Mouse (Mus musculus): ENCODE measurements around the gene Mphosph8.

Mphosph8 gene

GRCm38 (mm10) chr14:56667969-56668802 is at the start of gene Mphosph8:
TSS of gene Mphosph8 (plus strand) at chr14:56668248.
- peak; percentile 99 for DNase-seq (ENCODE audit: low spot score in 2 of 2)

GRCm38 (mm10) chr14:56620425-56620824 is 47.6 kb upstream of the Mphosph8 start:
- DNase-seq (ENCODE audit: low spot score in 2 of 2) = no peak

- no peak for DNase-seq (ENCODE audit: low spot score in 2 of 2)
Observed at GRCm38 (mm10) chr14:56626202-56626601, 41.8 kb upstream of the Mphosph8 start.

- no peak for DNase-seq (ENCODE audit: low spot score in 2 of 2)
Observed at GRCm38 (mm10) chr14:56628336-56628735, 39.7 kb upstream of the Mphosph8 start.

GRCm38 (mm10) chr14:56631109-56631508 is 36.9 kb upstream of the Mphosph8 start:
- no peak for DNase-seq (ENCODE audit: low spot score in 2 of 2)

- no peak for DNase-seq (ENCODE audit: low spot score in 2 of 2)
Observed at GRCm38 (mm10) chr14:56647206-56647605, 20.8 kb upstream of the Mphosph8 start.

- no peak for DNase-seq (ENCODE audit: low spot score in 2 of 2)
Observed at GRCm38 (mm10) chr14:56649448-56649847, 18.6 kb upstream of the Mphosph8 start.

- no peak for DNase-seq (ENCODE audit: low spot score in 2 of 2)
Observed at GRCm38 (mm10) chr14:56665651-56666050, 2.4 kb upstream of the Mphosph8 start.

GRCm38 (mm10) chr14:56666909-56667308 is 1.1 kb upstream of the Mphosph8 start:
- no peak for DNase-seq (ENCODE audit: low spot score in 2 of 2)

GRCm38 (mm10) chr14:56669046-56669620 is 1.1 kb downstream of the Mphosph8 start:
- DNase-seq (ENCODE audit: low spot score in 2 of 2) = no peak

GRCm38 (mm10) chr14:56685426-56685825 is 17.4 kb downstream of the Mphosph8 start:
- no peak for DNase-seq (ENCODE audit: low spot score in 2 of 2)

- DNase-seq (ENCODE audit: low spot score in 2 of 2) = no peak
Observed at GRCm38 (mm10) chr14:56689116-56689515, 21.1 kb downstream of the Mphosph8 start.

- DNase-seq (ENCODE audit: low spot score in 2 of 2) = no peak
Observed at GRCm38 (mm10) chr14:56689766-56690165, 21.7 kb downstream of the Mphosph8 start.

GRCm38 (mm10) chr14:56695495-56695894 is 27.4 kb downstream of the Mphosph8 start:
- DNase-seq (ENCODE audit: low spot score in 2 of 2) = no peak

GRCm38 (mm10) chr14:56697836-56698235 is 29.8 kb downstream of the Mphosph8 start:
- no peak for DNase-seq (ENCODE audit: low spot score in 2 of 2)

- DNase-seq (ENCODE audit: low spot score in 2 of 2) = no peak
Observed at GRCm38 (mm10) chr14:56702644-56703043, 34.6 kb downstream of the Mphosph8 start.

- DNase-seq (ENCODE audit: low spot score in 2 of 2) = no peak
Observed at GRCm38 (mm10) chr14:56705687-56706086, 37.6 kb downstream of the Mphosph8 start.

- DNase-seq (ENCODE audit: low spot score in 2 of 2) = no peak
Observed at GRCm38 (mm10) chr14:56726493-56726892, 58.4 kb downstream of the Mphosph8 start.

- DNase-seq (ENCODE audit: low spot score in 2 of 2) = no peak
Observed at GRCm38 (mm10) chr14:56740175-56740574, 72.1 kb downstream of the Mphosph8 start.
